Mouse (Mus musculus) stomach, embryonic 15.5 days (tissue): ENCODE results near the gene Mapk8ip1. TPM values are rescaled to one million over a fixed set of nuclear protein-coding genes. Genes with fewer than 3 reads are reported as not detected.

Experiments
- ATAC-seq: fragments of 200-750 bp; cut with Nextera tagmentation; 2 replicates; pipeline ENCODE4 v1.8.0; 2017; ENCODE audit warnings: low read depth, moderate number of reproducible peaks, moderate TSS enrichment; ENCODE audit not compliant: insufficient read depth, low FRiP score
- H3K27ac ChIP-seq: fragments of 300-500 bp; sonication (generic); 2 replicates; pipeline ENCODE4 v1.5.1; 2015; ENCODE audit warnings: mild to moderate bottlenecking, inconsistent platforms
- H3K27me3 ChIP-seq: fragments of 300-500 bp; sonication (generic); replicated peaks from 2 replicates; pipeline ENCODE4 v1.6.1; 2015; ENCODE audit warnings: inconsistent platforms
- H3K36me3 ChIP-seq: fragments of 300-500 bp; sonication (generic); 2 replicates; pipeline ENCODE4 v1.6.1; 2015; ENCODE audit warnings: inconsistent platforms
- H3K4me1 ChIP-seq: fragments of 300-500 bp; sonication (generic); 2 replicates; pipeline ENCODE4 v1.6.1; 2015; ENCODE audit warnings: inconsistent platforms
- H3K4me2 ChIP-seq: fragments of 300-500 bp; sonication (generic); 2 replicates; pipeline ENCODE4 v1.6.1; 2015; ENCODE audit warnings: mild to moderate bottlenecking, inconsistent platforms
- H3K4me3 ChIP-seq: fragments of 300-500 bp; sonication (generic); replicated peaks from 2 replicates; pipeline ENCODE4 v1.5.1; 2015; ENCODE audit warnings: inconsistent platforms
- H3K9ac ChIP-seq: fragments of 300-500 bp; sonication (generic); 2 replicates; pipeline ENCODE4 v1.6.1; 2015; ENCODE audit warnings: inconsistent platforms
- H3K9me3 ChIP-seq: fragments of 300-500 bp; sonication (generic); 2 replicates; pipeline ENCODE4 v1.6.1; 2016; ENCODE audit warnings: inconsistent platforms
- WGBS: fragments of 180-500 bp; shearing (Covaris S2); methylation state at CpG from one replicate; pipeline ENCODE4 v1.1.7; 2015; 5-methylcytosine and 5-hydroxymethylcytosine counted together
- polyA plus RNA-seq: library from polyadenylated mRNA; unstranded; fragments of >200 nt; fragmentation: Nextera tagmentation; extraction: Ambion mirVana; gene quantifications from 2 replicates; pipeline ENCODE4 v1.2.1, GENCODE M21; 2015

The Mapk8ip1 gene
- polyA plus RNA-seq, 1 experiment from 2014 or later = 23.4 TPM

GRCm38 (mm10) chr2:92423702-92424461, 22.8 kb upstream of the Mapk8ip1 start:
- no peaks in the 10 kb centered on the region for H3K27me3 ChIP-seq
- peak; percentile 37; the same call in 1 of the 2 replicates for ATAC-seq
- WGBS = 73% methylated on average over 9 of the region's 9 CpGs
- H3K4me3 ChIP-seq = no peak overlapping the region
- H3K9ac ChIP-seq = no peak overlapping the region
- peak overlapping the region; percentile 70 for H3K27ac ChIP-seq
- no peak overlapping the region for H3K4me2 ChIP-seq
- H3K9me3 ChIP-seq = no peaks in the 10 kb centered on the region
- H3K4me1 ChIP-seq = peaks cover 45% of the 10 kb centered on the region
- H3K36me3 ChIP-seq = peaks cover 28% of the 10 kb centered on the region; the same call in 1 of the 2 replicates

GRCm38 (mm10) chr2:92423156-92423555, 22.1 kb upstream of the Mapk8ip1 start:
- ATAC-seq = no peak
- no peak overlapping the region for H3K4me2 ChIP-seq
- no peak overlapping the region for H3K4me3 ChIP-seq
- no peak overlapping the region for H3K9ac ChIP-seq
- H3K36me3 ChIP-seq = peaks cover 34% of the 10 kb centered on the region
- H3K9me3 ChIP-seq = no peaks in the 10 kb centered on the region
- WGBS = 93% methylated on average over 9 of the region's 9 CpGs
- peaks cover 43% of the 10 kb centered on the region for H3K4me1 ChIP-seq
- 0 out of 2 replicates have a peak overlapping the region, but pooled peaks have one; percentile 70 for H3K27ac ChIP-seq
- H3K27me3 ChIP-seq = no peaks in the 10 kb centered on the region

- WGBS = 70% methylated on average over 10 of the region's 10 CpGs
- Histone ChIP-seq H3K27ac (no peak overlapping the region), H3K4me3 (no peak overlapping the region), H3K9ac (no peak overlapping the region), H3K4me2 (no peak overlapping the region), H3K9me3 (no peaks in the 10 kb centered on the region), H3K27me3 (no peaks in the 10 kb centered on the region), H3K36me3 (peaks cover 37% of the 10 kb centered on the region), H3K4me1 (peaks cover 38% of the 10 kb centered on the region)
- no peak for ATAC-seq
Measured at GRCm38 (mm10) chr2:92422388-92423135, 21.5 kb upstream of the Mapk8ip1 start.

GRCm38 (mm10) chr2:92421723-92422387, 20.8 kb upstream of the Mapk8ip1 start:
- no peaks in the 10 kb centered on the region for H3K27me3 ChIP-seq
- no peak for ATAC-seq
- H3K9me3 ChIP-seq = no peaks in the 10 kb centered on the region
- H3K4me3 ChIP-seq = no peak overlapping the region
- peaks cover 33% of the 10 kb centered on the region for H3K4me1 ChIP-seq
- no peak overlapping the region for H3K9ac ChIP-seq
- WGBS = 90% methylated on average over 7 of the region's 7 CpGs
- no peak overlapping the region for H3K27ac ChIP-seq
- H3K36me3 ChIP-seq = peaks cover 37% of the 10 kb centered on the region
- no peak overlapping the region for H3K4me2 ChIP-seq

- 89% methylated on average over 10 of the region's 10 CpGs for WGBS
- H3K9ac ChIP-seq = no peak overlapping the region
- H3K9me3 ChIP-seq = no peaks in the 10 kb centered on the region
- H3K27me3 ChIP-seq = no peaks in the 10 kb centered on the region
- no peaks in the 10 kb centered on the region for H3K4me1 ChIP-seq
- H3K4me3 ChIP-seq = no peak overlapping the region
- no peak for ATAC-seq
- H3K27ac ChIP-seq = no peak overlapping the region
- peaks cover 74% of the 10 kb centered on the region for H3K36me3 ChIP-seq
- no peak overlapping the region for H3K4me2 ChIP-seq
Measured at GRCm38 (mm10) chr2:92411705-92412104, 10.6 kb upstream of the Mapk8ip1 start.

- H3K4me2 ChIP-seq = no peak overlapping the region
- H3K9me3 ChIP-seq = no peaks in the 10 kb centered on the region
- no peak overlapping the region for H3K9ac ChIP-seq
- no peaks in the 10 kb centered on the region for H3K4me1 ChIP-seq
- WGBS = 87% methylated on average over 18 of the region's 18 CpGs
- no peak overlapping the region for H3K27ac ChIP-seq
- no peaks in the 10 kb centered on the region for H3K27me3 ChIP-seq
- H3K36me3 ChIP-seq = peaks cover 62% of the 10 kb centered on the region
- no peak overlapping the region for H3K4me3 ChIP-seq
- no peak for ATAC-seq
Measured at GRCm38 (mm10) chr2:92408309-92409045, 7.4 kb upstream of the Mapk8ip1 start.

GRCm38 (mm10) chr2:92405687-92406086, 4.6 kb upstream of the Mapk8ip1 start:
- WGBS = 80% methylated on average over 7 of the region's 7 CpGs
- H3K27ac ChIP-seq = no peak overlapping the region
- no peak overlapping the region for H3K4me3 ChIP-seq

GRCm38 (mm10) chr2:92404737-92405136, 3.7 kb upstream of the Mapk8ip1 start:
- Histone ChIP-seq H3K27me3 (peaks cover 6% of the 10 kb centered on the region; the same call in 1 of the 2 replicates), H3K9me3 (no peaks in the 10 kb centered on the region), H3K4me3 (no peak overlapping the region), H3K4me1 (peaks cover 3% of the 10 kb centered on the region; the same call in 1 of the 2 replicates), H3K27ac (no peak overlapping the region), H3K9ac (no peak overlapping the region), H3K36me3 (peaks cover 29% of the 10 kb centered on the region), H3K4me2 (no peak overlapping the region)
- ATAC-seq = no peak
- 80% methylated on average over 6 of the region's 6 CpGs for WGBS

More at GRCm38 (mm10) chr2:92405687-92406086, 4.6 kb upstream of the Mapk8ip1 start:
- no peak for ATAC-seq
- Histone ChIP-seq H3K27me3 (0 out of 2 replicates have a peak, but pooled peaks cover 2% of the 10 kb centered on the region), H3K4me2 (no peak overlapping the region), H3K4me1 (peaks cover 3% of the 10 kb centered on the region; the same call in 1 of the 2 replicates), H3K9me3 (no peaks in the 10 kb centered on the region), H3K36me3 (peaks cover 39% of the 10 kb centered on the region), H3K9ac (no peak overlapping the region)

- Histone ChIP-seq H3K9me3 (no peaks in the 10 kb centered on the region), H3K4me3 (no peak overlapping the region), H3K27ac (no peak overlapping the region), H3K9ac (no peak overlapping the region), H3K36me3 (peaks cover 21% of the 10 kb centered on the region), H3K27me3 (peaks cover 8% of the 10 kb centered on the region; the same call in 1 of the 2 replicates), H3K4me1 (peaks cover 3% of the 10 kb centered on the region; the same call in 1 of the 2 replicates), H3K4me2 (no peak overlapping the region)
- no peak for ATAC-seq
- 84% methylated on average over 5 of the region's 5 CpGs for WGBS
Measured at GRCm38 (mm10) chr2:92403776-92404319, 2.8 kb upstream of the Mapk8ip1 start.

GRCm38 (mm10) chr2:92402591-92403326, 1.7 kb upstream of the Mapk8ip1 start:
- H3K9ac ChIP-seq = no peak overlapping the region
- no peak overlapping the region for H3K4me3 ChIP-seq
- no peak overlapping the region for H3K4me2 ChIP-seq
- peaks cover 3% of the 10 kb centered on the region; the same call in 1 of the 2 replicates for H3K4me1 ChIP-seq
- H3K36me3 ChIP-seq = peaks cover 13% of the 10 kb centered on the region
- WGBS = 80% methylated on average over 4 of the region's 4 CpGs
- no peaks in the 10 kb centered on the region for H3K9me3 ChIP-seq
- no peak overlapping the region for H3K27ac ChIP-seq
- no peak for ATAC-seq
- H3K27me3 ChIP-seq = peaks cover 8% of the 10 kb centered on the region; the same call in 1 of the 2 replicates
